Mouse (Mus musculus): ENCODE measurements around the gene Cenps. TPM values are rescaled to one million over a fixed set of nuclear protein-coding genes. Genes with fewer than 3 reads are reported as not detected.

Gene Cenps
- total and polyA plus RNA-seq, 3 experiments, result 19.5 to 74.6 (median 43.7) TPM

DNA sequence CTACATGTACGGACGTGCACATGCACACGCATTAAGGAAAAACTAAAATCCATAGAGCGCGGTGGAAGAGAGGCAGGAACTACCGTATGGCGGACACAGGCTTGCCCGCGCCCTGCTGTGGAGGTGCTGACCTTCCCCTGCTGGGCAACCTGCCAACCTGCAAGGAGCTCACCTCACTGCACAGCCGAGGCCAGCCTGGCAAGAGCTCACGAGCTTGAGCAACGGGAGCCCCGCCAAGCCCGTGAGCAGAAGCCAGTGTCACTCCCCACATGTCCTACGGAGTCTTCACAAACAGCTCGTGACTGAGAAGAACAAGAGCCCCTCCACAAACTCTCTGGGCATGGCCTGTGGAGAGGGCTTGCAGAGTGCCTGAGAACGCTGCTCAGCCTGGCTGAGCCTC is 55.9 kb downstream of the Cenps start:
- in situ Hi-C loops (cut with MboI; ENCODE audit: low pct_ligation_motif_present, low pct_unique_long_range_greater_than_20kb, low sequenced_read_pairs) (no loop called here), dilution Hi-C loops (cut with MboI; ENCODE audit: extremely low pct_ligation_motif_present, extremely low pct_unique_long_range_greater_than_20kb, low sequenced_read_pairs) (no loop called here)
- Histone ChIP-seq H3K4me2 (ENCODE audit: insufficient read depth, low read depth, poor library complexity, severe bottlenecking) (no peak overlapping the region), H3K27ac (ENCODE audit: insufficient read depth, low read depth) (no peak overlapping the region), H3K9me3 (replicated peaks; ENCODE audit: low read length) (no peaks in the 10 kb centered on the region), H3K9ac (ENCODE audit: insufficient read depth, low read depth) (no peak overlapping the region), H3K4me3 (replicated peaks in 1 of 3; ENCODE audit: low read depth in 2 of 3, low read length in 2 of 3, poor library complexity in 1 of 3) (no peak overlapping the region), H3K27me3 (replicated peaks) (no peaks in the 10 kb centered on the region), H3K4me1 (ENCODE audit: control insufficient read depth in 1 of 2, insufficient read depth in 2 of 2) (peaks cover 0 to 33% of the 10 kb centered on the region in 2 experiments; a peak in 2 of 4 replicates), H3K36me3 (replicated peaks in 1 of 2; ENCODE audit: control insufficient read depth in 1 of 2, insufficient read depth in 1 of 2, low read length in 1 of 2) (peaks cover 0 to 67% of the 10 kb centered on the region in 2 experiments), H3K79me2 (replicated peaks; ENCODE audit: control insufficient read depth, extremely low read depth, insufficient read depth, poor library complexity, severe bottlenecking) (peaks cover 31% of the 10 kb centered on the region)
- DNase-seq (ENCODE audit: extremely low read depth), result no peak
- TF ChIP-seq CHD1 (IDR thresholded peaks at IDR 0.05; ENCODE audit: low read depth, low read length) (no peak), KAT2A (IDR thresholded peaks at IDR 0.05; ENCODE audit: insufficient replicate concordance, low read length) (no peak), POLR2A (IDR thresholded peaks at IDR 0.05; ENCODE audit: low read depth, low read length) (no peak), GABPA (IDR thresholded peaks at IDR 0.05; ENCODE audit: insufficient replicate concordance, low read depth, low read length) (no peak), USF1 (IDR thresholded peaks at IDR 0.05; ENCODE audit: low read depth, low read length) (no peak), ELF1 (IDR thresholded peaks at IDR 0.05; ENCODE audit: low read depth, low read length) (no peak), TCF12 (IDR thresholded peaks at IDR 0.05; ENCODE audit: low read depth, low read length) (no peak), ZC3H11A (IDR thresholded peaks at IDR 0.05; ENCODE audit: low read depth, low read length) (no peak), RCOR1 (conservative IDR thresholded peaks at IDR 0.05; ENCODE audit: low read depth, low read length) (no peak), SMC3 (IDR thresholded peaks at IDR 0.05; ENCODE audit: low read depth, low read length) (no peak)

DNA sequence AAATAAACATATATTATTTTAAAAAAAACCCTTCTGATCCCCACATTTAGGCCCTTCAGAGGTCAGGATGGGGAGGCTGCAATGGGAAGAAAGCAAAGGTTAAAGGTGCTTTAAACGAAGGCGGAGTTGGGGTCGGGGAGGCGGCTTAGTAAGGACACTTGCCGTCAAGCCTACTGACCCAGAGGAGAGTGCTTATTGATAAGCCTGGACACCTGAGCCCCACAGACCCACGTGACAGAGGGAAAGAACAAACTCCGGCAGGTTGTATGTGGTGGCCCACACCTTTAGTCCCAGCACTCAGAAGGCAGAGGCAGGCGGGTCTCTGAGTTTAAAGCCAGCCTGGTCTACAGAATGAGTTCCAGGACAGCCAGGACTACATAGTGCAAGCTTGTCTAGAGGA is 57.3 kb downstream of the Cenps start:
- Histone ChIP-seq H3K4me1 (ENCODE audit: control insufficient read depth in 1 of 2, insufficient read depth in 2 of 2) (peaks cover 0 to 47% of the 10 kb centered on the region in 2 experiments; a peak in 2 of 4 replicates), H3K36me3 (replicated peaks in 1 of 2; ENCODE audit: control insufficient read depth in 1 of 2, insufficient read depth in 1 of 2, low read length in 1 of 2) (peaks cover 2 to 63% of the 10 kb centered on the region in 2 experiments), H3K27ac (ENCODE audit: insufficient read depth, low read depth) (no peak overlapping the region), H3K9me3 (replicated peaks; ENCODE audit: low read length) (no peaks in the 10 kb centered on the region), H3K9ac (ENCODE audit: insufficient read depth, low read depth) (no peak overlapping the region), H3K4me3 (replicated peaks in 1 of 3; ENCODE audit: low read depth in 2 of 3, low read length in 2 of 3, poor library complexity in 1 of 3) (no peak overlapping the region), H3K79me2 (replicated peaks; ENCODE audit: control insufficient read depth, extremely low read depth, insufficient read depth, poor library complexity, severe bottlenecking) (peaks cover 20% of the 10 kb centered on the region), H3K4me2 (ENCODE audit: insufficient read depth, low read depth, poor library complexity, severe bottlenecking) (no peak overlapping the region), H3K27me3 (replicated peaks) (no peaks in the 10 kb centered on the region)
- no peak for TF ChIP-seq RCOR1 (conservative IDR thresholded peaks at IDR 0.05; ENCODE audit: low read depth, low read length)
- no peak for TF ChIP-seq ETS1 (conservative IDR thresholded peaks at IDR 0.05; ENCODE audit: low read depth, low read length)
- no peak for TF ChIP-seq NRF1 (IDR thresholded peaks at IDR 0.05; ENCODE audit: low read depth, low read length)
- TF ChIP-seq POLR2AphosphoS2 (IDR thresholded peaks at IDR 0.05; ENCODE audit: low read depth, low read length), result no peak
- TF ChIP-seq POLR2A (IDR thresholded peaks at IDR 0.05; ENCODE audit: low read depth, low read length), result no peak
- no peak for TF ChIP-seq MEF2A (IDR thresholded peaks at IDR 0.05; ENCODE audit: borderline replicate concordance, low read depth, low read length)
- TF ChIP-seq TBP (conservative IDR thresholded peaks at IDR 0.05; ENCODE audit: low read depth, low read length), result no peak
- TF ChIP-seq ELF1 (IDR thresholded peaks at IDR 0.05; ENCODE audit: low read depth, low read length), result no peak
- TF ChIP-seq E2F4 (IDR thresholded peaks at IDR 0.05; ENCODE audit: insufficient replicate concordance, low read depth, low read length), result no peak
- no peak for TF ChIP-seq IRF4 (IDR thresholded peaks at IDR 0.05; ENCODE audit: low read depth, low read length)
- TF ChIP-seq USF1 (IDR thresholded peaks at IDR 0.05; ENCODE audit: low read depth, low read length), result no peak
- no peak for TF ChIP-seq JUN (IDR thresholded peaks at IDR 0.05; ENCODE audit: insufficient read depth, low read depth, low read length)
- no peak for TF ChIP-seq CTCF (conservative IDR thresholded peaks at IDR 0.05 in 1 of 2, IDR thresholded peaks at IDR 0.05 in 1 of 2; ENCODE audit: low read depth in 2 of 2, low read length in 2 of 2)
- no peak for TF ChIP-seq HCFC1 (IDR thresholded peaks at IDR 0.05; ENCODE audit: low read depth, low read length)
- TF ChIP-seq GABPA (IDR thresholded peaks at IDR 0.05; ENCODE audit: insufficient replicate concordance, low read depth, low read length), result no peak
- no peak for TF ChIP-seq KAT2A (IDR thresholded peaks at IDR 0.05; ENCODE audit: insufficient replicate concordance, low read length)
- TF ChIP-seq ZNF384 (IDR thresholded peaks at IDR 0.05; ENCODE audit: low read depth, low read length), result no peak
- TF ChIP-seq ZKSCAN1 (IDR thresholded peaks at IDR 0.05; ENCODE audit: borderline replicate concordance, low read depth, low read length), result no peak
- TF ChIP-seq MAX (IDR thresholded peaks at IDR 0.05; ENCODE audit: low read length), result no peak
- dilution Hi-C loops (cut with MboI; ENCODE audit: extremely low pct_ligation_motif_present, extremely low pct_unique_long_range_greater_than_20kb, low sequenced_read_pairs) (no loop called here), in situ Hi-C loops (cut with MboI; ENCODE audit: low pct_ligation_motif_present, low pct_unique_long_range_greater_than_20kb, low sequenced_read_pairs) (no loop called here)
- no peak for DNase-seq (ENCODE audit: extremely low read depth)

All from CH12.LX (cell line).